Mouse (Mus musculus) embryonic fibroblast, embryonic 13.5 days (primary cell): ENCODE measurements at regions not wholly inside any gene's neighbourhood (a gene's known extent, or its start where the extent isn't known, plus 50 kb on each side); places are given as distances from the start of the nearest gene placed in this dataset.

Experiments used
- CTCF ChIP-seq: IDR thresholded peaks from 2 replicates; pipeline ENCODE4 v1.5.1; 2011; ENCODE audit warnings: mild to moderate bottlenecking, control low read depth, low read length, moderate library complexity, borderline replicate concordance; ENCODE audit not compliant: insufficient read depth
- POLR2A ChIP-seq: IDR thresholded peaks from 2 replicates; pipeline ENCODE4 v1.6.1; 2011; ENCODE audit warnings: low read depth, mild to moderate bottlenecking, control low read depth, low read length, moderate library complexity

DNA sequence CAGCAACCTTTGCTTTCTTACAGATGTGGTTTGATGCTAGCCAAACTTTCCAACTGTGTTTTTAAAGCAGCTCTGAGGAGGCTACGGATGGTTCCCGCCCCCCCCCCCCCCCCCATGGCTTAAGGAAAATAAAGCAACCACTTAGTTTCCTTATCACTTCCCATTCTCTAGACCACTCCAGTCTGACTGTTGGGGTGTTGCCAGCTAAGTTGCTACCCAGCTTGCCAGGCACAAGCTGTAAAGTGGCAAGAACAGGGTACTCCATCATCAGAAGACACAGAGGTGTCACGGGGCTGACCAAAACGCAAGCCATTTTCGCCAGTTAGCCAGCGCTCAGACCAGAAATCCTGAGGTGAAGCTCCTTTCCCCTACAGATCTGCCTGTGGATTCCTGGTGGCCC, 74.7 kb upstream of the Prok2 start:
- TF ChIP-seq POLR2A (no peak), CTCF (no peak)
